Mouse (Mus musculus) ES-E14 (cell line): ENCODE data around the gene Mprip.

Source experiments
- CHD2 ChIP-seq: IDR thresholded peaks from 2 replicates; pipeline ENCODE4 v1.6.1; 2014; ENCODE audit warnings: mild to moderate bottlenecking, low read depth, low read length, inconsistent platforms
- HCFC1 ChIP-seq: IDR thresholded peaks from 2 replicates; pipeline ENCODE4 v1.6.1; 2012; ENCODE audit warnings: low read length, inconsistent platforms, borderline replicate concordance; ENCODE audit not compliant: insufficient read depth
- MAFK ChIP-seq: IDR thresholded peaks from 2 replicates; pipeline ENCODE4 v1.6.1; 2014; ENCODE audit warnings: mild to moderate bottlenecking, low read depth, low read length, inconsistent platforms; ENCODE audit not compliant: insufficient read depth
- ZC3H11A ChIP-seq: IDR thresholded peaks from 2 replicates; pipeline ENCODE4 v1.6.1; 2012; ENCODE audit warnings: low read depth, mild to moderate bottlenecking, inconsistent platforms, low read length, borderline replicate concordance
- ZNF384 ChIP-seq: IDR thresholded peaks from 2 replicates; pipeline ENCODE4 v1.6.1; 2012; ENCODE audit warnings: low read depth, low read length, inconsistent platforms

GRCm38 (mm10) chr11:59661005-59661404, at the start of gene Mprip:
- TF ChIP-seq ZC3H11A (no peak), CHD2 (no peak), HCFC1 (no peak), ZNF384 (no peak), MAFK (no peak)
